Mouse (Mus musculus): ENCODE measurements around the gene Rela. TPM values are rescaled to one million over a fixed set of nuclear protein-coding genes. Genes with fewer than 3 reads are reported as not detected.

Rela gene
- total RNA-seq, 2 experiments from 2014 or later, result 36.1 to 66.0 TPM

DNA sequence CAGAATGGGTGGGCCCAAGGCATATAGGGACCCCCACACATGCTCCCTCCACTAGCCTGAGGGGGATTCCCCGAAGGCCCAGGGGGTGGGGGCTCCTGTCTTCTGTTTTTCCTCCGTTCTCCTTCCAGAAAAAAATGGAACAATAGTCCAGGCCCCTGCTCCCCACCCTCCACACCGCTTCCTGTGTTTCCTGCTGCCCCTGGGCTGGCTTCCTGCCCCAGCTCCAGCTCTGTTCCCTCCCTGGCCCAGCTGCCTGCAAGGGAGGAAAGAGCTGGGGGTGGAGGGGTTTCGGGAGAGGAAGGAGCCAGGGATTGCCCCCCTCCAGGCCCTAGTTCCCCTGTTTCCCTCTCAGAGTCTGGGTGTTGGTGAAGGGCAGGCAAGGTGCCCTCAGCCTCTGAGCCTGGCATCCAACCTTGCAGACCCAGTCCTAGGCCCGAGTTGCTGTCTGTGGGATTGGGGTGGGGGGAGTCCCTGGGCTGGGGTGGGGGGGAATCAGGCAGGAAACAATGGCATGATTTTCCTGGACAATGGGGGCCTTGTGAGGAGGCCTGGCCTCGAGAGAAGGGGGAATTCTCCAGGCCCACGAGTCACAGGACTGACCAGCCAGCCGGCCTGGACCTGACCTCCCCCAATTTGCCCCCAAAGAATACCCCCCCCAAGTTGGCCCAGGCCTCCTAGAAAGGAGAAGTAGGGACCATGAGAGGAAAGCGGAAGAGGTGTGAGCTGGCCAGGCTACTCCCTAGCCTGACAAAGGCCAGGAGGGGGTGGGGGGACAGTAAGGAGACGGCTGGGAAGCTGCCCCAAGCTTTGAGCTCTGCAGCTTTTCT is 55.0 kb downstream of the Rela start:
- no peak for ATAC-seq (replicated peaks; ENCODE audit: low FRiP score, low TSS enrichment, poor library complexity, severe bottlenecking)

DNA sequence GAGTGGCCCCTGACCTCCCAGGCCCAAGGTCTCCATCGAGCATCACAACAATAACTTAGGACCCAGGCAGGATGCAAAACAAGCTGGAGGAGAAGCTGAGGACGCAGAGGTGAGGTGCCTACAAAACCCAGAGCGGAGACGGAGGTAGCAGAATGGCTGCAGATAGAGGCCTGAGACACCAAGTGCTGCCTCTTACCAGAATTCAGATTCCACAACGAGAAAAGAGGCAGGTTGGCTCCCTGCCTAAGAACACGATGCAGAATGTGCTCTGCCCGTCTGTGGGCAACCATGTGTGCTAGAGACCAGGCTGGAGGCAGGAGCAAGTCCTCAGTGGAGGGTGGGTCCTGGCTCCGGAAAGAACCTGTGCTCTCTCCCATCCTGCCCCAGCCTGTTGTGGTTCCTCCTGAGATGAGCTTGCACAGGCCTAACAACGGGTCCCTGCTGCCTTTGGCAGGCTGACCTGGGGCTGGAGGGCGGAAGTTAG is 55.7 kb downstream of the Rela start:
- no peak for ATAC-seq (replicated peaks; ENCODE audit: low FRiP score, low TSS enrichment, poor library complexity, severe bottlenecking)

DNA sequence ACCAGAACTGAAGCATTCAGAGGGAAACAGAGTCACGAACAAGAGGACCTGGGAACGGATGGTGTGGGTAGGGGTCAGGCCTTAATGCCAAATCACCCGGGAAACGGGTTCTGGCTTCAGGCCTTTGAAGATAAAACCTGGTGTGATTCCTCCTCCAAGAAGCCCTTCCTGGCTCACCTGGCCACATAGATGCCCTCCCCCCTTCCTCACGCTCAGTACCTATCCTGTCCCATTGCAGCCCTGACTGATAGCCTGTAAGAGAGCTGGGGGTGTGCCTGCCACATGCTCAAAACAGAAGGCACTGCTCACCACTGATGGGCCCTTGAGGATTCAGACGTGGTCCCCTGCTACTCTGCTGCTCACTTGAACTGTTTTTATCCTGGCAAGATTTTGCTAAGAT is 56.5 kb downstream of the Rela start:
- no peak for ATAC-seq (replicated peaks; ENCODE audit: low FRiP score, low TSS enrichment, poor library complexity, severe bottlenecking)

DNA sequence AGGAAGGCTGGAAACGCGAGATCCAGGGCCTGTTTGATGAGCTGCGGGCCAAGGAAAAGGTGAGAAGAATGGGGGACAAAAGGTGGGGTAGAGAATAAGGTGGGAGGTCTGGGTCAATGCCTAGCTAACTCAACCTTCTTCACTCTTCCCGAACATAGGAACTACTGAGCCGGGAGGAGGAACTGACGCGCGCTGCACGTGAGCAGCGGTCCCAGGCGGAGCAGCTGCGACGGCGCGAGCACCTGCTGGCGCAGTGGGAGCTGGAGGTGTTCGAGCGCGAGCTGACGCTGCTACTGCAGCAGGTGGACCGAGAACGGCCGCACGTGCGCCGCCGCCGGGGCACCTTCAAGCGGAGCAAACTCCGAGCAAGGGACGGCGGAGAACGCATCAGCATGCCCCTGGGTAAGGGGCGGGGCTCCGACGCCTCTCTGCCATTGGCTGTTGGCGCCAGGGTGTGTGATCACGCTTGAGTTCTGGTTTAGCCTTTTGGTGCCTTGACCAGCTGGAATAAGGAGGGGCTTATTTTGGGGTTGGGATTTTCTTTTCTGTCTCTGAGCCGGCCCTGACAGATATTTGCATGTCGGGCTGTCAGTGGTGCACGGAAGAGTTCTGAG is 58.7 kb downstream of the Rela start:
- no peak for ATAC-seq (replicated peaks; ENCODE audit: low FRiP score, low TSS enrichment, poor library complexity, severe bottlenecking)

Other genes with a start within 250 kb of the Rela start
- 59.4 and 92.4 TPM in 2 replicates for gene Sart1, start 248.8 kb upstream of the Rela start, total RNA-seq (2014; fragmentation: Nextera tagmentation)
- 82.3 and 123 TPM in 2 replicates for gene Sart1, start 248.8 kb upstream of the Rela start, total RNA-seq (2017)
- not detected in 2 replicates for gene Tsga10ip, start 235.0 kb upstream of the Rela start, total RNA-seq (2014; fragmentation: Nextera tagmentation)
- not detected in 2 replicates for gene Tsga10ip, start 235.0 kb upstream of the Rela start, total RNA-seq (2017)
- 167 and 178 TPM in 2 replicates for gene Drap1, start 212.5 kb upstream of the Rela start, total RNA-seq (2014; fragmentation: Nextera tagmentation)
- 102 and 143 TPM in 2 replicates for gene Drap1, start 212.5 kb upstream of the Rela start, total RNA-seq (2017)
- 33.1 and 34.7 TPM in 2 replicates for gene AI837181, start 212.3 kb upstream of the Rela start, total RNA-seq (2014; fragmentation: Nextera tagmentation)
- gene AI837181, start 212.3 kb upstream of the Rela start, total RNA-seq (2017), result 5.7 and 11.1 TPM in 2 replicates
- 0.66 and 1.1 TPM in 2 replicates for gene Fosl1, start 189.9 kb upstream of the Rela start, total RNA-seq (2014; fragmentation: Nextera tagmentation)
- 0.30 and 1.9 TPM in 2 replicates for gene Fosl1, start 189.9 kb upstream of the Rela start, total RNA-seq (2017)
- 2.6 and 2.9 TPM in 2 replicates for gene Ccdc85b, start 179.6 kb upstream of the Rela start, total RNA-seq (2014; fragmentation: Nextera tagmentation)
- gene Ccdc85b, start 179.6 kb upstream of the Rela start, total RNA-seq (2017), result 2.1 and 2.5 TPM in 2 replicates
- 54.4 and 96.5 TPM in 2 replicates for gene Fibp, start 176.9 kb upstream of the Rela start, total RNA-seq (2014; fragmentation: Nextera tagmentation)
- 40.7 and 51.8 TPM in 2 replicates for gene Fibp, start 176.9 kb upstream of the Rela start, total RNA-seq (2017)
- 4.9 and 10.5 TPM in 2 replicates for gene Ctsw, start 169.0 kb upstream of the Rela start, total RNA-seq (2014; fragmentation: Nextera tagmentation)
- gene Ctsw, start 169.0 kb upstream of the Rela start, total RNA-seq (2017), result 0.53 and 8.4 TPM in 2 replicates
- gene Efemp2, start 163.5 kb upstream of the Rela start, total RNA-seq (2014; fragmentation: Nextera tagmentation), result 2.3 TPM in 1 of 2 replicates, not detected in the other
- gene Efemp2, start 163.5 kb upstream of the Rela start, total RNA-seq (2017), result not detected in 2 replicates
- gene Mus81, start 149.1 kb upstream of the Rela start, total RNA-seq (2014; fragmentation: Nextera tagmentation), result 24.6 and 40.6 TPM in 2 replicates
- gene Mus81, start 149.1 kb upstream of the Rela start, total RNA-seq (2017), result 6.4 and 11.4 TPM in 2 replicates
- 862 and 969 TPM in 2 replicates for gene Cfl1, start 147.0 kb upstream of the Rela start, total RNA-seq (2014; fragmentation: Nextera tagmentation)
- gene Cfl1, start 147.0 kb upstream of the Rela start, total RNA-seq (2017), result 783 and 1,100 TPM in 2 replicates
- 1.6 and 4.6 TPM in 2 replicates for gene 1700020D05Rik, start 133.7 kb upstream of the Rela start, total RNA-seq (2014; fragmentation: Nextera tagmentation)
- 0.88 TPM in 1 of 2 replicates, not detected in the other for gene 1700020D05Rik, start 133.7 kb upstream of the Rela start, total RNA-seq (2017)
- gene Snx32, start 126.9 kb upstream of the Rela start, total RNA-seq (2014; fragmentation: Nextera tagmentation), result 6.6 TPM in 2 replicates
- gene Snx32, start 126.9 kb upstream of the Rela start, total RNA-seq (2017), result 0.61 and 4.6 TPM in 2 replicates
- gene Ovol1, start 76.8 kb upstream of the Rela start, total RNA-seq (2014; fragmentation: Nextera tagmentation), result not detected in 2 replicates
- not detected in 2 replicates for gene Ovol1, start 76.8 kb upstream of the Rela start, total RNA-seq (2017)
- 4.0 and 5.5 TPM in 2 replicates for gene Ap5b1, start 69.5 kb upstream of the Rela start, total RNA-seq (2014; fragmentation: Nextera tagmentation)
- gene Ap5b1, start 69.5 kb upstream of the Rela start, total RNA-seq (2017), result 1.4 and 4.3 TPM in 2 replicates
- gene Rnaseh2c, start 35.6 kb upstream of the Rela start, total RNA-seq (2014; fragmentation: Nextera tagmentation), result 173 and 247 TPM in 2 replicates
- 72.8 and 97.8 TPM in 2 replicates for gene Rnaseh2c, start 35.6 kb upstream of the Rela start, total RNA-seq (2017)
- 46.2 and 55.6 TPM in 2 replicates for gene Kat5, start 27.2 kb upstream of the Rela start, total RNA-seq (2014; fragmentation: Nextera tagmentation)
- gene Kat5, start 27.2 kb upstream of the Rela start, total RNA-seq (2017), result 60.7 and 86.1 TPM in 2 replicates
- gene Sipa1, start 26.2 kb downstream of the Rela start, total RNA-seq (2014; fragmentation: Nextera tagmentation), result 44.7 and 51.2 TPM in 2 replicates
- 16.4 and 16.5 TPM in 2 replicates for gene Sipa1, start 26.2 kb downstream of the Rela start, total RNA-seq (2017)
- 17.8 and 18.3 TPM in 2 replicates for gene Map3k11, start 51.3 kb downstream of the Rela start, total RNA-seq (2014; fragmentation: Nextera tagmentation)
- 10.9 and 15.8 TPM in 2 replicates for gene Map3k11, start 51.3 kb downstream of the Rela start, total RNA-seq (2017)
- gene Pcnx3, start 51.4 kb downstream of the Rela start, total RNA-seq (2014; fragmentation: Nextera tagmentation), result 55.8 and 72.0 TPM in 2 replicates
- gene Pcnx3, start 51.4 kb downstream of the Rela start, total RNA-seq (2017), result 8.2 and 14.4 TPM in 2 replicates
- gene Kcnk7, start 66.9 kb downstream of the Rela start, total RNA-seq (2014; fragmentation: Nextera tagmentation), result not detected in 2 replicates
- gene Kcnk7, start 66.9 kb downstream of the Rela start, total RNA-seq (2017), result 0.19 TPM in 1 of 2 replicates, not detected in the other
- 43.9 and 46.1 TPM in 2 replicates for gene Ehbp1l1, start 88.8 kb downstream of the Rela start, total RNA-seq (2014; fragmentation: Nextera tagmentation)
- gene Ehbp1l1, start 88.8 kb downstream of the Rela start, total RNA-seq (2017), result 42.4 and 43.6 TPM in 2 replicates
- 34.3 and 35.1 TPM in 2 replicates for gene Fam89b, start 92.2 kb downstream of the Rela start, total RNA-seq (2014; fragmentation: Nextera tagmentation)
- 12.5 and 13.3 TPM in 2 replicates for gene Fam89b, start 92.2 kb downstream of the Rela start, total RNA-seq (2017)
- gene Ltbp3, start 103.4 kb downstream of the Rela start, total RNA-seq (2014; fragmentation: Nextera tagmentation), result 3.5 and 4.4 TPM in 2 replicates
- 3.4 TPM in 2 replicates for gene Ltbp3, start 103.4 kb downstream of the Rela start, total RNA-seq (2017)
- 28.7 and 43.4 TPM in 2 replicates for gene Scyl1, start 133.9 kb downstream of the Rela start, total RNA-seq (2014; fragmentation: Nextera tagmentation)
- gene Scyl1, start 133.9 kb downstream of the Rela start, total RNA-seq (2017), result 20.2 and 23.1 TPM in 2 replicates
- 12.5 and 14.1 TPM in 2 replicates for gene Frmd8, start 237.8 kb downstream of the Rela start, total RNA-seq (2014; fragmentation: Nextera tagmentation)
- gene Frmd8, start 237.8 kb downstream of the Rela start, total RNA-seq (2017), result 10.7 and 14.3 TPM in 2 replicates
- 10.0 and 20.1 TPM in 2 replicates for gene Slc25a45, start 240.3 kb downstream of the Rela start, total RNA-seq (2014; fragmentation: Nextera tagmentation)
- gene Slc25a45, start 240.3 kb downstream of the Rela start, total RNA-seq (2017), result 11.7 and 11.9 TPM in 2 replicates

Data from megakaryocyte-erythroid progenitor cell, adult 5-6 weeks (primary cell).